Mouse (Mus musculus): ENCODE data around the gene Gm27027.

GRCm38 (mm10) chr2:93975041-93975440 lies 21.1 kb downstream of the Gm27027 start:
- TF ChIP-seq CTCF (IDR thresholded peaks at IDR 0.05; ENCODE audit: borderline replicate concordance, insufficient read depth, low read length) (no peak), POLR2A (IDR thresholded peaks at IDR 0.05; ENCODE audit: low read depth, low read length) (no peak)
